Mouse (Mus musculus): ENCODE measurements at regions not wholly inside any gene's neighbourhood (a gene's known extent, or its start where the extent isn't known, plus 50 kb on each side); places are given as distances from the start of the nearest gene placed in this dataset.
"Not testable (repeated sequence)": the region's sequence is repeated elsewhere in the genome, so short reads cannot be mapped to it uniquely, and the experiment has no call there.

DNA sequence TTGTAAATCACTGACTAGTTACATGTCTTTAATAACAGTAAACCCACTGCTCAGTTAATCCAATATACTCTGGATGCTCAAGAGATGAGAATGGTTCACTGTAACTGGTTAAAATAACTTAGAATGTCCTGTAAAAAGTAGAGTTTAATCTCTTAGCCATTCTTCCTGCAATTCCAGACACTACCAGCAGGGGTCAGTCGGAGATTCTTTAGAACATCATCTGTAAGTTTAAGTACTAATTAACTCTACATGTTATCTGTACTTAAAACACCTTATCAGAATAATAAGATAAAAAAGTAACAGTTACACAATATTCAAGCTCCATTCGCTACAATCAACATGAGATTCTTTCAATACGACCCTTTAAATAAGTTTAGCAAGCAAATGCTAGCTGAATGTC, 58.7 kb upstream of the Olig3 start:
- Histone ChIP-seq H3K9me3 (no peaks in the 10 kb centered on the region), H3K4me1 (no peaks in the 10 kb centered on the region), H3K4me2 (no peak overlapping the region), H3K4me3 (replicated peaks) (no peak overlapping the region), H3K27ac (no peak overlapping the region), H3K36me3 (no peaks in the 10 kb centered on the region), H3K27me3 (replicated peaks) (no peaks in the 10 kb centered on the region), H3K9ac (no peak overlapping the region)
- 57% methylated on average over 3 of the region's 3 CpGs for WGBS
- no peak for ATAC-seq (ENCODE audit: insufficient read depth, low FRiP score, low read depth)

DNA sequence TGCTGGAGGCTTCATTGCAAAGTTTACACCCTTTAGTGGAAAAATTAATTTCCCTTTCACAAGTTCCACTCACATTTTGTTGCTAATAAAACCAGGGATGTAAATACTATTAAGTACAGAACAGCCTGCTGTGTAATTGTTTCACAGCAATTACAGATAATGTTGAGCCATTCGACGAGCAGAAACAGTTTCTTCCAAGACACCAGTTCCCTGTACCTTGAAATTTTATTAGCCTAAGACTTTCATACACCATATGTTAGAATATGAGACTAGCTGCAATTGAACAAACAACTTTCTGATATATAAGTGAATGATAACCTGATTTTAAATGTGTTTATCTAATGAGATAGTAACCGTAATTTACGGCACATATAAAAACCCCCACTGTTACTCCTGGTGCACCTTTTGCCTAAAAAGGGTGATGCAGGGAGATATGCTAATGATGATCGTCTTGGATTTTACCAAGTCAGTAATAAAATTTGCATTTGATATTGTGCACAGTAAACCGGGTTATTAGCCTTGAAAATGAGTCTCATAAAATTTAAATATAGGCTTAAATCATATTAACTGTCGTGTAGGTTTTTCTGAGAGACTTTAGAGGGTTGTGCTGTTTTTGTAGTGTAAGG, 60.8 kb upstream of the Olig3 start:
- Histone ChIP-seq H3K36me3 (no peaks in the 10 kb centered on the region), H3K4me2 (no peak overlapping the region), H3K9ac (no peak overlapping the region), H3K27me3 (replicated peaks) (no peaks in the 10 kb centered on the region), H3K4me3 (replicated peaks) (no peak overlapping the region), H3K27ac (no peak overlapping the region), H3K4me1 (no peaks in the 10 kb centered on the region), H3K9me3 (no peaks in the 10 kb centered on the region)
- no peak for ATAC-seq (ENCODE audit: insufficient read depth, low FRiP score, low read depth)
- 78% methylated on average over 7 of the region's 7 CpGs for WGBS

DNA sequence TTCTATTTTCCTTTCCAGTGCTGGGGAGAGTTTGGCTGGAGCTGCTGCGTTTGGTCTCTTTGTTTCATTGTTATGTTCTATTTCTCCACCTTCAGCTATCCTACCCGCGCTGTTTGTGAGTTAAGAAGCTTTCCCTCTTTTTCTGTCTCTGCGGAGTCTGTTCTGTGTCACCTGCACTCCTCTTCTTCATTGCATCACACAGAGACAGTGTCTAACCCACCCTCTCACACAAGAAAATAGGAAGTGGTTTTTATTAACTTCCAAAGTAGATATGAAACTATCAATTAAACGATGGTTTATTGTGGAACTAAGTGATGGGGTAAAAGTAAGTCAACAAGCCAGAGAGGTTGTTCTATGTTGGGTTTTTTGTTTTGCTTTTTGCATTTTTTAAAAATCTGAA, 64.9 kb upstream of the Olig3 start:
- H3K9me3 ChIP-seq: no peaks in the 10 kb centered on the region
- ATAC-seq (ENCODE audit: insufficient read depth, low FRiP score, low read depth): no peak
- 77% methylated on average over 5 of the region's 5 CpGs for WGBS
- no peak overlapping the region for H3K9ac ChIP-seq
- no peaks in the 10 kb centered on the region for H3K4me1 ChIP-seq
- no peak overlapping the region for H3K27ac ChIP-seq
- no peaks in the 10 kb centered on the region for H3K27me3 ChIP-seq (replicated peaks)
- no peak overlapping the region for H3K4me3 ChIP-seq (replicated peaks)
- H3K36me3 ChIP-seq: no peaks in the 10 kb centered on the region
- no peak overlapping the region for H3K4me2 ChIP-seq

- H3K4me3 ChIP-seq (replicated peaks); H3K4me1 ChIP-seq; H3K9ac ChIP-seq; H3K27ac ChIP-seq; H3K27me3 ChIP-seq (replicated peaks); H3K4me2 ChIP-seq; H3K9me3 ChIP-seq; ATAC-seq (ENCODE audit: insufficient read depth, low FRiP score, low read depth); H3K36me3 ChIP-seq: not testable (repeated sequence)
- 90% methylated on average over 3 of the region's 3 CpGs for WGBS
Measured at GRCm38 (mm10) chr10:19291039-19291438, 65.3 kb upstream of the Olig3 start.

GRCm38 (mm10) chr10:19282166-19282565, 74.2 kb upstream of the Olig3 start:
- no peak for ATAC-seq (ENCODE audit: insufficient read depth, low FRiP score, low read depth)
- H3K36me3 ChIP-seq: no peaks in the 10 kb centered on the region
- no peaks in the 10 kb centered on the region for H3K27me3 ChIP-seq (replicated peaks)
- H3K4me2 ChIP-seq: no peak overlapping the region
- 89% methylated on average over 3 of the region's 3 CpGs for WGBS
- H3K27ac ChIP-seq: no peak overlapping the region
- no peak overlapping the region for H3K4me3 ChIP-seq (replicated peaks)
- H3K4me1 ChIP-seq: no peaks in the 10 kb centered on the region
- H3K9ac ChIP-seq: no peak overlapping the region
- no peaks in the 10 kb centered on the region for H3K9me3 ChIP-seq

DNA sequence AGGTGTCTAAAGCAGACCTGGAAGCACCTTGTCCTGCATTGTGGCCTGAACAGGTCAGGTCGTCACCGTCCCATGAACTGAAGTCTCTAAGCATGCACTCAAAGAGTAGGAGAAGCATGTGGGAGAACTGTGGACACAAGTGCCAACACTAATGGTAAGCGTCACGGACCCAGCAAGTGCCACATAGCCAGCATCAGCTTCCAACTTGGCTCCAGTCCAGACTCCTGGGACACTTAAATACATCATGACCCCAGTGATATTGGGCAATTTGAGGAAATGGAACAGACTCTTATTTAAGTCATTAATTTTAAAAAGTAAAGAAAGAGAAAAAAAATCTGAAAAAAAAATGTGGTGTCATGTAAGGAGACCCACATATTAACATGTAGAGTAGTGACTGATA, 75.3 kb upstream of the Olig3 start:
- no peak overlapping the region for H3K4me3 ChIP-seq (replicated peaks)
- 86% methylated on average over 4 of the region's 4 CpGs for WGBS
- no peak overlapping the region for H3K9ac ChIP-seq
- H3K27me3 ChIP-seq (replicated peaks): no peaks in the 10 kb centered on the region
- ATAC-seq (ENCODE audit: insufficient read depth, low FRiP score, low read depth): no peak
- H3K4me2 ChIP-seq: no peak overlapping the region
- H3K9me3 ChIP-seq: no peaks in the 10 kb centered on the region
- H3K36me3 ChIP-seq: no peaks in the 10 kb centered on the region
- no peaks in the 10 kb centered on the region for H3K4me1 ChIP-seq
- no peak overlapping the region for H3K27ac ChIP-seq

DNA sequence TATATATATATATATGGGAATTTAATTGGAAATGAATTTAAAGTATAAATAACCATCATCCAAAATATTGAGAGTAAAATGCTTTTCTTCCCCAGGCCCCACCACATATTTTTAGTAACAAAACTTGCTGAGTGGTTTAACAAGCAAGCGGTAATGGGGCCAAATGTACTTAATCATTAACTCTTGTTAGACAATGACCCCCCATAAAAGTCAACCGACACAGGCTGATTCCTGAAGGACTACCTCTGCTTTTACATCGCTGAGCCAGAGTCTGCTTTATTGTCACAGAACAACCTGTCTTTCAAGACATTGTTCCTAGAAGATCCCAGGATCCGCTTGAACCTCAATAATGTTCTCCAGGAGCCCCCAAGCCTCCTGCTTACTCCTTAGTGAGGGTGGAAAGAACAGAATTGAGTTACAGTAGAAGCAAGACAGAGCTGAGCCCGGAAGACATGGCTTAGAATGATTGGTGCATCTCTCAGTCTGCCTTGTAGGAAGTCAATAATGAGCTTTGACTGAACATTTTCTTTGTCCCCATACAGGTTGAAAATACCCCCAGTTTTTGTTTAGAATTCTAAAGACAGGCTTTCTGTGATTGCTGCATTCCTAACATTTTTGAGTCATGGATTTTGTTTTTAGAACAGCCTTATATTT, 78.0 kb upstream of the Olig3 start:
- no peak overlapping the region for H3K4me2 ChIP-seq
- no peaks in the 10 kb centered on the region for H3K36me3 ChIP-seq
- no peak overlapping the region for H3K27ac ChIP-seq
- no peaks in the 10 kb centered on the region for H3K27me3 ChIP-seq (replicated peaks)
- H3K4me1 ChIP-seq: no peaks in the 10 kb centered on the region
- ATAC-seq (ENCODE audit: insufficient read depth, low FRiP score, low read depth): no peak
- no peak overlapping the region for H3K4me3 ChIP-seq (replicated peaks)
- 60% methylated on average over 5 of the region's 5 CpGs for WGBS
- H3K9me3 ChIP-seq: no peaks in the 10 kb centered on the region
- H3K9ac ChIP-seq: no peak overlapping the region

DNA sequence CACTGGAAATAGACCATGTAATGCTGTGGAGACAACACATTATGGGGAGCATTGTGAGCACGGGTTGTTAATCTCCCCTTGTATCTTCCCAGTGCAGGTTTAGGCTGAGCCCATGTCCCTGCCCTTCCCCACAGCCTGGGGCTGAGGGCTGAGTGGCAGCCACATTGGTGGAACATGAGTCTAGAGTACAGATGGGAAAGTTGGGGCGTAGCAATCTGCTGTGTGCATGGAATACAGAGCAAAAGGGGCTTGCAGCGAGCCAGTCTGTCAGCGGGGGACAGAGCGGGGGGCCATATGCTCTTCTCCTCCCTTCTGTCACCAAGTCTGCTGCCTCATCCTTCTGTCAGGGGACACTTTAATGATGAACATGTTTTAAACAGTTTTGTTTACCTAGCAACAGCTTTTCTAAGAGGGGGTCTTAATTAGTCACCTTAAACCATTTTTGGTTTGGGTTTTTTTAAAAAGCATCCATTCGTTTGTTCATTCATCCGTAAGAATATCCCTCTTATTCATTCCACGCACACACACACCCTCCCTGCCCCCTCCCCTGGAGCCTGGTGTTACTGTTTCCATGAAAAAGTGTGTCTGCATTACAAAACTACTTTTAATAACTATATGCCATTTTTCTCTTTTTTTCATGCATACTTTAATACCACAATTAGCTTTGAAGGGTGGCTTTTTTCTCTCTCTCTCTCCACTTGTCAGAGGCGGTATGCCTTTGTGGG, 79.1 kb upstream of the Olig3 start:
- H3K9ac ChIP-seq: no peak overlapping the region
- H3K27me3 ChIP-seq (replicated peaks): no peaks in the 10 kb centered on the region
- no peaks in the 10 kb centered on the region for H3K9me3 ChIP-seq
- WGBS: 68% methylated on average over 9 of the region's 9 CpGs
- no peak overlapping the region for H3K4me2 ChIP-seq
- H3K4me3 ChIP-seq (replicated peaks): no peak overlapping the region
- ATAC-seq (ENCODE audit: insufficient read depth, low FRiP score, low read depth): no peak
- H3K36me3 ChIP-seq: no peaks in the 10 kb centered on the region
- no peak overlapping the region for H3K27ac ChIP-seq
- no peaks in the 10 kb centered on the region for H3K4me1 ChIP-seq

DNA sequence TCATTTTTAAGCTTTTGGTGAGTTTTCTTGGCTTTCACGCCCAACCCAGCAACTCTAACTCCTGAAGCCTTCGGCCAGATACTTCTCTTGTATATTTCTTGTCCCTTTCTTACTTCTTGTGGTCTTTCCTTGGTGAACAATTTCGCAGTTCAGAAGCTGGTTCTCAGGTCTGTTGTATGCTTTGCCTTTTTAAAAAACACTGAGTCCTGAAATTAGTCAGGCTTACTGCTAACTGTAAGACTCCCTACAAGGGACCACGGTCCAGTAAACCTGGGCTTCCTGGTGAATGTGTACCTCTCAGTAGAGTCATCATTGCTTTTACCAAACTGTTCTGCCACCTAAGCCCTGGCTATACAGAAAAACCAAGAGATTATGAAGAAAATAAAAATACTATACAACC, 81.3 kb upstream of the Olig3 start:
- Histone ChIP-seq H3K4me2 (no peak overlapping the region), H3K36me3 (no peaks in the 10 kb centered on the region), H3K4me1 (no peaks in the 10 kb centered on the region), H3K27ac (no peak overlapping the region), H3K9me3 (no peaks in the 10 kb centered on the region), H3K27me3 (replicated peaks) (no peaks in the 10 kb centered on the region), H3K4me3 (replicated peaks) (no peak overlapping the region), H3K9ac (no peak overlapping the region)
- ATAC-seq (ENCODE audit: insufficient read depth, low FRiP score, low read depth): no peak
- 86% methylated on average over 4 of the region's 4 CpGs for WGBS

GRCm38 (mm10) chr10:19269418-19269817, 86.9 kb upstream of the Olig3 start:
- no peak for ATAC-seq (ENCODE audit: insufficient read depth, low FRiP score, low read depth)
- H3K9ac ChIP-seq: no peak overlapping the region
- no peaks in the 10 kb centered on the region for H3K27me3 ChIP-seq (replicated peaks)
- no peaks in the 10 kb centered on the region for H3K9me3 ChIP-seq
- no peak overlapping the region for H3K4me3 ChIP-seq (replicated peaks)
- 45% methylated on average over 1 of the region's 1 CpGs for WGBS
- no peaks in the 10 kb centered on the region for H3K4me1 ChIP-seq
- H3K4me2 ChIP-seq: no peak overlapping the region
- no peaks in the 10 kb centered on the region for H3K36me3 ChIP-seq
- no peak overlapping the region for H3K27ac ChIP-seq

DNA sequence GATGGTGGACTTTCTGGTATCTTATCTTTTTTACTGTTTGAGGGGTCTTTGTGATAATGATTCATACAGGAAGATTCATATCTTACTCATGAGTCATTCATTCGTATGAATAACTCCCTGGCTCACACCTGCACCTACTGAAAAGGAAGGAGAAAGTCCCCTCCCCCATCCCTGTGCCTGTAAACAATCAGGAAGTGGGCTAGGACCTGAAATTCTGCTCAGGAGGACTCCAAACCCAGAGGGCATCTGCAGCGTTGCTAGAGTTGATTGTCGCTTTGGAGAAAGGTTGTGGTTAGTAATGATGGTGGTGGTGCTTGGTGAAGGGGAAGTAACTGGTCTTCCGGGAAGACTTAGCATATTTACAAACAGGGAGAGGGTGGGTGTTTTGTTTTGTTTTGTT, 88.3 kb upstream of the Olig3 start:
- WGBS: 55% methylated on average over 4 of the region's 4 CpGs
- Histone ChIP-seq H3K9me3 (no peaks in the 10 kb centered on the region), H3K4me1 (no peaks in the 10 kb centered on the region), H3K27ac (no peak overlapping the region), H3K4me3 (replicated peaks) (no peak overlapping the region), H3K9ac (no peak overlapping the region), H3K36me3 (no peaks in the 10 kb centered on the region), H3K4me2 (no peak overlapping the region), H3K27me3 (replicated peaks) (no peaks in the 10 kb centered on the region)
- ATAC-seq (ENCODE audit: insufficient read depth, low FRiP score, low read depth): no peak

DNA sequence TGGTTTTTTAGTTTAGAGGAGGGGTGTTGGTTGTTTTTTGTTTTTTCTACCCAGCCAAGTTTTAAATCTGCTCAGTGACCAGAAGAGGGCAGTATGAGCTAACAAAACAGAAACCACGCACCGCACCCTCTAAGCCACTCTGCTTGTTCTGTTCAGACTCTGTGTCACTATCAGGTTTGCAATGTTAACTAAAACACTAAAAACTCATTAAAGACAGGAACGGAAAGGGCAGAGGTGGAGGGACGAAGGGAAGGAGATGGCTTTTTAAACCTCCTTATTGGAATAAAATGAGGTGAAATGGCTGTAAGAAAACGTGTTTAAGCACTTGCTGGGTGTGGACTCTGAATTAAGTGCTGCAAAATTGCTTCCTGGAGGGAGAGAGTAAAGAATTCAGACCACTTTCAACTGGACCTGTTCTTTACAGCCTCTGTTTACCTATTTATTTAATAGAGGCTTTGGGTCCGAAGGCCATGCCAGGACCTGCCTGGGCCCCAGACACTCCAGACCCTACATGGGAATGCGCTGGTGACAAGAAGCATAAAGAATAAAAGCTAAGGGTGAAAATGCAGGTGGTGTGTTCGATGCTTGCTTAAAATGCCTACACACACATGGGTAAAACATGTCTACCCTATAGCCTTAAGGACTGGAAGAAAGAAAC, 116.1 kb upstream of the Olig3 start:
- Histone ChIP-seq H3K27me3 (replicated peaks) (no peaks in the 10 kb centered on the region), H3K9me3 (no peaks in the 10 kb centered on the region), H3K4me1 (no peaks in the 10 kb centered on the region), H3K4me2 (peak overlapping the region; percentile 22; the same call in 1 of the 2 replicates), H3K36me3 (no peaks in the 10 kb centered on the region), H3K9ac (no peak overlapping the region), H3K4me3 (replicated peaks) (no peak overlapping the region), H3K27ac (no peak overlapping the region)
- 27% methylated on average over 8 of the region's 8 CpGs for WGBS
- ATAC-seq (ENCODE audit: insufficient read depth, low FRiP score, low read depth): no peak

Data from stomach, embryonic 15.5 days (tissue).